Mouse (Mus musculus) olfactory bulb, adult 2 months (tissue): Measurements from ENCODE around the gene Sprr2i. TPM values are rescaled to one million over a fixed set of nuclear protein-coding genes. Genes with fewer than 3 reads are reported as not detected.

Source experiments
- H3K27ac ChIP-seq: fragments of 200-500 bp; 2 replicates; pipeline ENCODE4 v1.5.1; 2012; ENCODE audit warnings: low read depth, low read length; ENCODE audit not compliant: insufficient read depth
- H3K4me1 ChIP-seq: fragments of 200-500 bp; 2 replicates; pipeline ENCODE4 v1.6.1; 2012; ENCODE audit warnings: low read length; ENCODE audit not compliant: control insufficient read depth, insufficient read depth
- H3K4me3 ChIP-seq: fragments of 200-500 bp; 2 replicates; pipeline ENCODE4 v1.5.1; 2012; ENCODE audit warnings: mild to moderate bottlenecking, low read depth, low read length, moderate library complexity; ENCODE audit not compliant: insufficient read depth
- CTCF ChIP-seq: fragments of 200-500 bp; IDR thresholded peaks from 2 replicates; pipeline ENCODE4 v1.5.1; 2012; ENCODE audit warnings: low read depth, mild to moderate bottlenecking, low read length, moderate library complexity; ENCODE audit not compliant: insufficient read depth
- POLR2A ChIP-seq: fragments of 200-500 bp; IDR thresholded peaks from 2 replicates; pipeline ENCODE4 v1.6.1; 2012; ENCODE audit warnings: mild to moderate bottlenecking, low read depth, low read length, moderate library complexity; ENCODE audit not compliant: insufficient read depth
- WGBS: fragments of 180-500 bp; shearing (Covaris S2); methylation state at CpG from one replicate; pipeline ENCODE4 v1.1.7; 2018; 5-methylcytosine and 5-hydroxymethylcytosine counted together
- polyA plus RNA-seq: library from polyadenylated mRNA; stranded (reverse); fragments of >200 nt; gene quantifications from 2 replicates; pipeline ENCODE4 v1.2.4, GENCODE M21; 2012; ENCODE audit warnings: low replicate concordance; ENCODE audit not compliant: missing spikeins, insufficient read depth, insufficient read length

Gene Sprr2i
- polyA plus RNA-seq: not detected in 2 replicates

GRCm38 (mm10) chr3:92407691-92408090, at the start of gene Sprr2i:
Gene Sprr2i, plus strand, starts transcription at chr3:92407991.
- WGBS: 95% methylated on average over 2 of the region's 2 CpGs
- Histone ChIP-seq H3K4me1 (no peaks in the 10 kb centered on the region), H3K4me3 (no peak within 1 kb of the TSS), H3K27ac (no peak within 1 kb of the TSS)
- no peak for TF ChIP-seq CTCF
- TF ChIP-seq POLR2A: no peak

DNA sequence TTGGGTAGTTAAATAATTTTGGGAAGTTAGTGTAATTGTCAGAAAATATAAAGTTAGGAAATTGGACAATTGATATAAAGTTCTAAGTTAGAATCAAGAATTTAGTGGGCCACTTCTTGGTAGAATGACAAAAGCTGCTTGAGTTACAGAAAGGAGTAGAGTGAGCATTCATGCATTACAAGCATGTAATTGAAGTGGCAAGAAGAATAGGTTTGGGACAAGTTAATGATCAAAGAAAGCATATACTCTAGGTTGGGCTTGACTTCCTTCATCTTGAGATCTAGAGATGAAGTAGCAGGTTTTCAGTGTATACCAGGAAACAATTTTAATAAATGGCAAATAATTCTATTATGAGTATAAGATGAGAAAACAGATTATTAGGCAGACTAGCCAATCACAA, 46.2 kb upstream of the Sprr2i start:
- TF ChIP-seq POLR2A (no peak), CTCF (no peak)
- H3K4me1 ChIP-seq: no peaks in the 10 kb centered on the region
- no peak overlapping the region for H3K4me3 ChIP-seq
- no peak overlapping the region for H3K27ac ChIP-seq

- 63% methylated on average over 3 of the region's 3 CpGs for WGBS
- Histone ChIP-seq H3K4me1 (no peaks in the 10 kb centered on the region), H3K4me3 (no peak within 1 kb of the TSS), H3K27ac (no peak within 1 kb of the TSS)
- TF ChIP-seq CTCF (no peak), POLR2A (no peak)
Measured at GRCm38 (mm10) chr3:92364887-92365286, 42.9 kb upstream of the Sprr2i start, which contains the start of gene Sprr2f. Gene Sprr2f, plus strand, starts transcription at chr3:92365187.

DNA sequence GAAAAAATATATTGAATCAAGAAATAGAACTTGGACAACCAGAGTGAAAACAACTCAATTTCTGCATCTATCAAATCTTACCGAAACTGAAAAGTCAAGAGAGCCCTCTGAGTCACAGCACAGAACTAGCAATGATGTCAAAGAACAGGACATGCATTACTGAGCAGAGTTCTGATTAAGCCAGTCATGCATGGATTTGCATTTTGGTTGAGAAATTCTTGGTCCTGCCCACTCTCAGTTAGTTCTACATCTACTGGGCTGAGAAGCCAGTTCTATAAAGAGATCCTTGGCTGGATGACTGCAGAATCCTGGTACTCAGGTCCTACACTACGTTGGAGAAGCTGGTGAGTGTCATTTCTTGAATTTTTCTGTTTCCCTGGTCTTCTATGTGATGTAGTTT, 34.2 kb upstream of the Sprr2i start:
- Histone ChIP-seq H3K27ac (no peak overlapping the region), H3K4me3 (no peak overlapping the region), H3K4me1 (no peaks in the 10 kb centered on the region)
- no peak for TF ChIP-seq POLR2A
- no peak for TF ChIP-seq CTCF
- 79% methylated on average over 2 of the region's 2 CpGs for WGBS

DNA sequence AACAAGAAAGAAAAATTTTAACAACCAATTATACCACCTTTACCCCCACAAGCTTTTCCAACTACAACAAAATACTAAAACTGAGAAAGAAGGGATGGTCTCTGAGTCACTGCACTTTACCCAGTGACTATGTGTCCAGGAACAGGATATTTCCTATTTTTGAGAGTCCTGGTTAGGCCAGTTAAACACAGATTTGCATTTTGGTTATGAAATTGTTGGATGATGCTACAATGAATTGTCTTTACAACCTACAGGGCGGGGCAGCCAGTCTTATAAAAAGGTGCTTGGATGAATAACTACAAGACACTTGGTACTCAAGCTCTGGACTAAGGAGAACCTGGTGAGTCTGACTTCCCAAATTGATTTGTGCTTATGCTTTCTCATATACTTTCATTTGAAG, 22.4 kb upstream of the Sprr2i start, which contains the start of gene Sprr2h:
Gene Sprr2h, plus strand, starts transcription at position 301 of the 400 bp plus-strand sequence.
- Histone ChIP-seq H3K4me1 (no peaks in the 10 kb centered on the region), H3K4me3 (no peak within 1 kb of the TSS), H3K27ac (no peak within 1 kb of the TSS)
- TF ChIP-seq CTCF: no peak
- TF ChIP-seq POLR2A: no peak
- WGBS: 82% methylated on average over 1 of the region's 1 CpGs

DNA sequence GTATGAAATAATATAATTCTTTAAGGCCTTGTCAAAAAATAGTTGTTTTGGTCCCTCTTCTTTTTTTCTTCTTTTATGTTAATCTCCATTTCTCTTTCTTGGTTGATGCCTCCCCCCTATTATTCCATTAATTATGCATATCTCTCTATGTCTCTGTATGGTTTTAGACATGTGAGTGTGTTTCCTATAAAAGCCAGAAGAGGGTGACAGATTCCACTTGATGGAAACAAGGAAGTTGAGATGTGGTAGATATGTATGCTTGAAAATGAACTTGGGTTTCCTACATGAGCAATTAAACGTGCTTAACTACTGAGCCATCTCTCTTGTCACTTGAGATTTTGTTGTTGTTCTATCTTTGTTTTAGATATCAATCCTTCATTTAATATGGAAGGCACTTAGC, 13.5 kb upstream of the Sprr2i start:
- Histone ChIP-seq H3K4me3 (no peak overlapping the region), H3K27ac (no peak overlapping the region), H3K4me1 (no peaks in the 10 kb centered on the region)
- TF ChIP-seq POLR2A (no peak), CTCF (no peak)
- WGBS: 49% methylated on average over 1 of the region's 1 CpGs

- TF ChIP-seq POLR2A (no peak), CTCF (no peak)
- no peak within 1 kb of the TSS for H3K4me3 ChIP-seq
- no peaks in the 10 kb centered on the region for H3K4me1 ChIP-seq
- no peak within 1 kb of the TSS for H3K27ac ChIP-seq
- WGBS: 90% methylated on average over 2 of the region's 2 CpGs
Measured at GRCm38 (mm10) chr3:92417782-92418181, 10.0 kb downstream of the Sprr2i start, which contains the start of gene Sprr2j-ps. Gene Sprr2j-ps, plus strand, starts transcription at chr3:92418082.

DNA sequence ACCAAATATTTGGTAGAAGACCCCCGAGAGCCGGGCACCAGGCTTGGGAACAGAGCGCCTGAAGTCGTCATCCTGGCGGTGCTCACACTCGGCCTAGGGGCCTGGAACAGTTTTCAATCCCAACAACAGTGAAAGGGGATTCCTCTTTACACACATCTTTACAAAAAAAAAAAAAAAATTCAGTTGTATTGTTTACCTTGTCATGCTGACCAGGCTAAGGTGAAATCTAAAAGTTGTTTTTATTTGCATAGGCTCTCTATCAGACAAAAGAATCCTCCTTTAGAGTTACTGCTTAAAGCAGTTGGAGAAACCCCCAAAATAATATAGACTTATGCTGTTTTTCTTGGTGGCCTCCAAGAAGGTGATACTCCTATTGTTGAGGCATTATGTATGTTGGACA, 21.5 kb downstream of the Sprr2i start, which contains the start of gene Gm9774:
Gene Gm9774, minus strand, starts transcription at position 101 of the 400 bp plus-strand sequence.
- Histone ChIP-seq H3K27ac (no peak within 1 kb of the TSS), H3K4me3 (no peak within 1 kb of the TSS), H3K4me1 (no peaks in the 10 kb centered on the region)
- no peak for TF ChIP-seq CTCF
- TF ChIP-seq POLR2A: no peak
- WGBS: 94% methylated on average over 6 of the region's 6 CpGs

- 91% methylated on average over 2 of the region's 2 CpGs for WGBS
- TF ChIP-seq POLR2A: no peak
- no peak for TF ChIP-seq CTCF
- Histone ChIP-seq H3K27ac (no peak within 1 kb of the TSS), H3K4me1 (no peaks in the 10 kb centered on the region), H3K4me3 (no peak within 1 kb of the TSS)
Measured at GRCm38 (mm10) chr3:92432282-92432681, 24.5 kb downstream of the Sprr2i start, which contains the start of gene Sprr2k. Gene Sprr2k, plus strand, starts transcription at chr3:92432582.

DNA sequence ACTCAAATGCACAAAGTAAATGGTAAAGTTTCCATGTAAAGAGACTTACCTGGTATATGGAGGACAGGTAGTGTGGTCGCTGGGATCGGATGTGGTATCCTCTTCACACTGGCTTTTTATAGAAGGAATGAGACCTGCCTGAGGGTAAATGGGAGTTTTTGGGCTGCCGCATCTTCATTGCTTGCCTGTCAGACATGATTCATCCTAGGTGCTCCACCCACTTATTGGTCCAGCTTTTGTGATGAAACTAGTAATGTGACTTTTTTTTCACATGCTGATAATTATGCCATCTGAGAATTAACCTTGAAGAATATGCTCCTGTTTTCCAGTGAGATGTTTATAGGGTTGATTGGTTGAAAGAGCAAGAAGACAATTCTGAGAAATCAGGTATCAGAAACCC, 30.9 kb downstream of the Sprr2i start, which contains the start of gene Sprr1b:
Gene Sprr1b, minus strand, starts transcription at position 101 of the 400 bp plus-strand sequence.
- Histone ChIP-seq H3K27ac (no peak within 1 kb of the TSS), H3K4me3 (no peak within 1 kb of the TSS), H3K4me1 (no peaks in the 10 kb centered on the region)
- WGBS: 96% methylated on average over 3 of the region's 3 CpGs
- no peak for TF ChIP-seq POLR2A
